Mouse (Mus musculus) gastrocnemius, postnatal 36 days (tissue): ENCODE results near the gene 2010003K11Rik. TPM values are rescaled to one million over a fixed set of nuclear protein-coding genes. Genes with fewer than 3 reads are reported as not detected.

ENCODE experiments used
- DNase-seq, 2 experiments: peaks; one replicate each; pipeline ENCODE4 v3.0.0; 2022
- intact Hi-C: fragments of 180-260 bp; cut with DNase I; formaldehyde crosslinking; loops from one replicate; pipeline ENCODE4 v1.15.1; 2025
- total RNA-seq, 2 experiments: library from RNA; stranded (reverse); gene quantifications; 2 replicates each; pipeline ENCODE4 v1.2.3; 2021

2010003K11Rik gene
- total RNA-seq, 2 experiments from 2014 or later = not detected

DNA sequence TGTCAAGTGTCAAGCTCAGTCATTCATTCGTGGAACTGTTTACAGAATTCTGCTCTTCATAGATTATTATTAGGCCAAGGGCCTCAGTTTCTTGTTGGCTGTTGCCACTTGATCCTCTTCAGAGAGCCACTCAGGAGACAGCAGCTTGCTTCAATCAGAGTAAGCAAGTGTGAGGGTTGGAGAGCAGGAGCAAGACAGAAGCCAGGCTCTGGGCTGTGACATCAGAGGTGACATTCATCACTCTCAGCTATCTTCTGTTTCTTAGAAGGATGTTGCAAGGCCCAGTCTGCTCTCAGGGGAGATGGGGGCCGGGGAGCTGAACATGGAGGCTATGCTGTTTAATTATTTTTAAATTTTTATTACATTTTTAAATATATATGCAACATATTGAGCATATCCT is 4.3 kb upstream of the 2010003K11Rik start:
- no peak for DNase-seq
- intact Hi-C loops = no loop called here

DNA sequence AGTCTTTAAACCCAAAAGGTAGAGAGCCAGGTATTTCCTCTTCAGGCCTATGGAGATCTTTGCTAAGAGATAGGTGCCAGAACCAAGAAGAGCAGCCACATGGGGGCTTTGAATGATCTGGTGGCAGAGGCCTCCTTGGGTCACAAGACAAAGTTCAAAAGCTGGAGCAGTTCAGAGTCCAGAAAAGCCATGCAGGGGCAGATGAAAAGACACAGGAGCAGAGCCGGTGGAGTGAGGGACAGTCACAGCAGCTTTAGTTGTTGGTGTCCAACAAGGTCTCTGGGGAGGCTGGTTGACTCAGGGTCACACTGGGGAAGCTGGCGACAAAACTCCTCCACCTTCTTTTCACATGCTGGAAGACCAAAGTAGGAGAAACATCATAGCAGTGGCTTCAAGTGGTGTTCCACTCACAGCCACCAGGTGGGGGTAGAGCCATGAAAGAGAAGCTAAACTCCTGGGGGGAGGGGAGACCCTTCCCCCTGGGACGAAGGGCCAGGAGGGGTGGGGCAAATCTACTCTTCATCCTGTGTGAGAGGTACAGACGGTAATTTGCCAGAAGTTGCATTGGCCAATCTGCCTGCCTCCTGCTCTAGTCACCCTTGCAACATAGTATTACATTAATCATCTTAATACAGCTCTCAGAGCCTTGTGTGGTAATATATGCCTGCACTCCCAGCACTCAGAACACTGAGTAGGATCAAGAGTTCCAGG is 965 bp downstream of the 2010003K11Rik start:
- intact Hi-C loops = loop anchor here (10.0 kb wide), 1 partner anchor 347 kb away; no protein-coding TSS in a partner anchor
- peak; percentile 52 to 54 for DNase-seq

DNA sequence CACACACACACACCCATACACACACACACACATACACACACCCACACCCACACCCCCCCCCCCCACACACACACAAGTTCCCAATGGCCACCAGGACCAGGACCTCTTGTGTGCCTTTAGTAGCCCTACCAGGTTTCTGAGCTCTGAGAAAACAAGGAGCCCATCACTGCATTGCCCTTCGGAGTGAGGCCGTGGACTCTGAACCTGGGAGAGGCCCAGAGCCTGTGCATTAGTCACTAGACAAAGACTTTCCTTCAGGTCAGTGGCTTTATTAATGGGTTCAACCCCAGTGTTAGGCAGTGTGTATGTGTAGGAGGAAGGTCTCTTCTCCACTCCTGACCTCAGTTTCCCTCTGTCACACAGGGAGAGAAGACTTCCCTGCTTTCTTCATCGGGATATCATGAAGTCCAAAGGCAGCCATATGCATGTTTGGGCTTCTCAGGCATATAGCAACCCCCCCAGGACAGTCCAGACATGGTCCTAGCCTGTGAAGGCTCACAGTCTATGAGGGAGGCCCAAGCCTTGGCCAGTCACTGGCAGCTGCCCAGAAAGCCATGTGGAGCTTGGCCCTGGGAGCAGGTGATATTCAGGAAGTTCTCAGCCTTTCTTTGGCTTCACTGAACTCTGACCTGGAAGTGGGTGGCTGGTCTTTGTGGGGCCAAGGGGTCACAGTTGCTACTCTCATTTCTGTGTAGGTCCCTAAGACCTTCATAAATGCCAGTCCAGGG is 1.7 kb downstream of the 2010003K11Rik start:
- intact Hi-C loops = loop anchor here (10.0 kb wide), 1 partner anchor 348 kb away; no protein-coding TSS in a partner anchor
- DNase-seq = no peak

DNA sequence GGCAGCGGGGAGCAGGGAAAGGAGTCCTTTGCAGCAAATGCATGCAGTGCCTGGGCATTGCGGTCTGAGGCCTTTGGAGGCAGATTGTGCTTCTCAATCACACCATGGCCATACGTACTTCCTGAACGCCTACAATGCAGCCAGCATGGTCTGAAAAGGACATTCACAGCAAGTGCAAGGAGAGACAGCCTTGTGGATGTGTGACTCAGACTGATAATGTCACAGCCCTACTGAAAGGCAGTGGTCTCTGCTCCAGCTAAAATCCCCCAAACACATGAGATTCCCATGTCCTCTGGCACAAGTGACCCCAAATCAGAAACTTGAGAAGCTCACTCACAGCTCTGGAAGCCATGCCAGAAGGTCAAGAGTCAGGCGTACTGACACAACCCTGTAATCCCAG is 2.6 kb downstream of the 2010003K11Rik start:
- DNase-seq = no peak
- intact Hi-C loops = loop anchor here (10.0 kb wide), 1 partner anchor 349 kb away; no protein-coding TSS in a partner anchor

DNA sequence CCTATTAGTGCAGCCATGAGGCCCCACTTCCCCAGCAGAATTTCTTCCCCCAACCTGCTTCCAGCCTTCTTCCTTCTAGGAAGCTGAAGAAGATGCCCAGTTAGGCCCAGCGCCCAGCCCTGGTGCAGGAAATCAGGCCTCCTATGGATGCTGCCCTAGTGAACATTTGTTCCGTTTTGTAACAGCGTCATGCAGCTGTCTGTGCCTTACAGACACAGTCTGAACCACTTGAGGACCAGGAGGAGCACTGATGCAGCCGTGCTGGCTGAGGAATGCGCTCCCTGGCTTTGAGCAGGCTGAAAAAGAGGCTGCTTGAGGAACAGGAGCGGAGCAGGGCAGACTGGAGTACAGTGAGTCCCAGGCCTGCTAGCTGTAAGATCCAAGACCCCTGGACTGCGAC is 3.7 kb downstream of the 2010003K11Rik start:
- intact Hi-C loops = loop anchor here (10.0 kb wide), 1 partner anchor 350 kb away; no protein-coding TSS in a partner anchor
- DNase-seq = no peak

DNA sequence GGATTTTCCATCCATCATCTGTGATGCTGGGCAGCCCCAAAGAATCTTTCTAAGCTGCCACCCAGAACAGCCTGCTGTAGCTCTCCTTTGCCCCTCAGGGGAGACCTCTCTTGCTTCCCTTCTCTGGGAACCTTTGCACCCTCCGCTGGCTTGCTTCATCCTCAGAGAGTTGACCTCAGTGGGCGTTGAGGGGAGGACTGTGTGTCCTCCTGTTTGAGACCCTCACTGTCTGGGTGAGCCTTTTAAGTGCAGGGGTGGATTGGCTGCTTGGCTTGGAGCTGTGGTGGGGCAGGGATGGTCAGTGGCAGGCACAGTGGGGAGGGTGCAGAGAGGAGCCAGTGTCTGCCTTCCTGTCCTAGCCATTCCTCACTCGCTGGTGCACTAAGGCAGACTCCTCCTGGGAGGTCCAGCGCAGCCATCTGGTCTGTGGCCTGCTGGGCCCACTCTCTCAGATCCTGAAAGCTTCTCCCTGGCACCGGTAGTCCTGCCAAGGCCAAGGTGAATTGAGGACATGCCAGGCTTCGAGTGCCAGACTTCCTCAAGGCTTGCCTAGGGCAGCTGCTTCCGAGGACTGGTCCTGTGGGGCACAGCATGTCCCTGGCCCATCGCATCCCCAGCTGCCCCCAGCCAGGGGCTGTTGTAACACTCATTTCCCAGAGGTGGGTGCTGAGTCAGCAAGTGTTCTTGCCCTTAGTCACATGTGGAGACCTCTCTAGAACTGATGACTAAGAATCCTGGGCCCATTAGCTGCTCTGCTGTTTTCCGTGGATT is 5.7 kb downstream of the 2010003K11Rik start:
- intact Hi-C loops = loop anchor here (10.0 kb wide), 1 partner anchor 352 kb away; no protein-coding TSS in a partner anchor
- DNase-seq = peak; percentile 60 to 79

DNA sequence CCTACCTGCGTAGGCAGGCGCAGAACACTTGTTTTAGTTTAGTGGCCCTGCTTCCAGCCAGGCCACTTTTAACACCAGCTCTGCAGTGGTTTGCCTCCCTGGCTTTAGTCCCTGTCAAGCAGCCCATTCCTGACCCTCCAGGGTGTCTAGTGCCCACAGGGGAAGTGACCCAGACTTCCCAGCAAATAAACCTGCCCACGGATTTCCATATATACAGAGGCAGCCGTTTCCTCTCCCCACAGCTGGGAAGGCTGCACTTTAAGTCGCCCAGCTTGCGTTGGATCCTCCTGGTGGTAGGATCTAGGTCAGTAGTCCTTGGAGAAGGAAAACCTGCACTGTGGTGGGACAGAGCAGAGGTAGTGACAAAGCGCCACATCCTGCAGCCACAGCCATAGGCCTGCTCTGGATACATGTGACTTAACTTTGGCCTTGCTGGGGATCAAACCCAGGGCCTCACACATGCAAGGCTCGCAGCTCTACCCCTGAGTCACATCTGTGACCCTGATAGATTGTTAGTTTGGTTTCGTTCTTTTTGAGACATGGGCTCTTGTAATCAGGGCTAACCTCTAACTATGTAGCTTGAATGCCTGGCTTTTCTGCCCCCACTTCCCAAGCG is 7.2 kb downstream of the 2010003K11Rik start:
- DNase-seq = no peak
- intact Hi-C loops = loop anchor here (10.0 kb wide), 1 partner anchor 354 kb away; no protein-coding TSS in a partner anchor

DNA sequence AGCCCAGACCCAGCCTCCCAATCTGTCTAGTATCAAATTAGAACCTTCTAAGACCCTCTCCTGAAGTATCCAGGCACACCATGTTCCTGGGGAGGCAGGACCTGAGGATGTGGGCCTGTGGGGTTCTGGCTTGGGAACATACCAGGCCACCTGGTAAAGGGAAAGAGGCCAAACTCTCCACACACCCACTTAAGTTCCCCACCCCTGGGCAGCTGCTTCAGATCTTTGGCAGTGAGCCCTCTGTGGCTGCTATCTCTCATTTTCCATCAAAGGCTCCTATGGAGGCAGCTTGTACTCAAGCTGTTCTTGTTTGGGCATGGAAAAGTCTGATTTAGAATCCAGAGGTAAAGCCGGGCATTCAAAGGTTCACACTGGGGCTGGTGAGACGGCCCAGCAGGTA is 10.5 kb downstream of the 2010003K11Rik start:
- intact Hi-C loops = no loop called here
- DNase-seq = no peak

DNA sequence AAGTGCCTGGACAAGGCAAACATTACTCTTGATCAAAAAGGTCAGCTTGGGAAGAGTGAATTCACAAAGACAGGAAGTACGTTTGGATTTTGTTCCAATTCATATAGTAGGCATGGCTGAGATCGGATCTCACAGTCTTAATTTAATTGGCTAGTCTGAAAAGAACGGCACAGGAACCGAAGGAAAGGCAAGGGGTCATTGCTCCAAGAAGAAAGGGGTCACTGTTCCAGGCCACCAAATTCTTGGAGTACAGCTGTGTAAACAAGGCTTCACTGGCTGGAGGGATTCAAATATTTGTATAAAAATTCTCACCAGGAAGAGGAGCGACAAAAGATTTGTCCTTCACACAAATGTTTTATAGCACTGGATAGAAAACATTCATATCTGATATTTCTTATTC is 13.4 kb downstream of the 2010003K11Rik start:
- intact Hi-C loops = no loop called here
- no peak for DNase-seq

DNA sequence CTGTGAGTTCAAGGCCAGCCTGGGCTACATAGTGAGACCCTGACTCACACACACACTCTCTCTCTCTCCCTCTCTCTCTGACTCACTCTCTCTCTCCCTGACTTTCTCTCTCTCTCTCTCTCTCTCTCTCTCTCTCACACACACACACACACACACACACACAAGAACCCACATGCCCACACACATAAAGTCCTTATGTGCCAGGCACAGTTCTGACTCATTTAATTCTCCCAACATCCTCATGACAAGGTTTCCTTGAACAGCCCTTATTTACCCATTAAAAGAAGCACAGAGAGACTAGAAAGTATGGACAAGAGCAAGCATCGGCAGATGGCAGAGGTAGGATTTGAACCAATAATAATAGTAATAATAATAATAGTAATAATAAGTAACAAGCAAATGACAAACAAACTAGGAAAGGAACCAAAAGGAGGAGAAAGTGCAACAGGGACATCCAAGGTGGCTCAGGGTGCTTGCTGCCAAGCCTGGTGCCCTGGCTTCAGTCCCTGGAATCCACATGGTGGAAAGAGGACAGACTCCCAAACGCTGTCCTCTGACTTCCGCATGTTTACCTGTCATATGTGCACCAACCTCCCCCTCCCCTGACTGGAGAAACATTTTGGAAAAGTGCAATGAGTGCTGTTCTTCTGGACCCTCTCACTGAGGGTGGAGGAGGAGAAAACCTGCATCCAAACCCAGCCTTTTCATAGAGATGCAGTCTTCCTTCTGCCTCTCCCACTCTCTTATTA is 16.1 kb downstream of the 2010003K11Rik start:
- DNase-seq = no peak
- intact Hi-C loops = no loop called here

DNA sequence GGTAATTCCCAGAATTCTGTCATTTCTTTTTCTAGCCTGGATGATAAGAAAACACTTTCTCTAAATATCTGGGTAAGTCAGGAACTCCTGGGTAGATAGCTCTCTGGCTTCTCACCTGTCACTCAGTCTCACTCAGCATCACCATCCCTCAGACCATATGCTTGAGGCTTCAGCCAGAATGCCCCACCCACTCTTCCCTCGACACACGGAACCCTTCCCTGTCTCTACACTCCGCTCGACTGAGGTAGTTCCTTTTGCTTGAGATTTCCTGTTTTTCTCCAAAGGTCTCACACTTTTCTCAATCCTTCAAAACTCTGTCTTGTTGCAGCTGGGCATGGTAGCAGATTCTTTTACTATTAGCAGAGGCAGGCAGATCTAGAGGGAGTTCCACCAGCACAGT is 17.1 kb downstream of the 2010003K11Rik start:
- intact Hi-C loops = no loop called here
- no peak for DNase-seq

DNA sequence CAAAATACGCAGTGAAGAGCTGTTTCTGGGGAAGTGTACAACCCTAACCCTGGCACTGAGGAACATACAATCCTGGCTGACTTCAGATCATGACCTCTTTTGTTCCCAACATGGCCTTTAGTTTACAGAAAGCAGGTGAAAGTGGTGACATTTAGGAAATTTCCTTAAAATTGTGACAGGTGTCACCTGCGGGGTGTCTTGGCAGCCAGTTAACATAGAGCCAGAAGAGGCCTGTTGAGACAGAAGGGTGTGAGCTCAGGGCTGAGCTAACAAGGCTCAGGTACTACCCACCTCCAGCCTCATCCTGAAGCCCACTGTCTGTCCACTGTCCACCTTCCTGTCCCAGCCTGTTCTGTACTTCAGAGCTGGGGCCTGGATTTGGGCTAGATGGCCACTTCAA is 18.3 kb downstream of the 2010003K11Rik start:
- intact Hi-C loops = no loop called here
- no peak for DNase-seq

DNA sequence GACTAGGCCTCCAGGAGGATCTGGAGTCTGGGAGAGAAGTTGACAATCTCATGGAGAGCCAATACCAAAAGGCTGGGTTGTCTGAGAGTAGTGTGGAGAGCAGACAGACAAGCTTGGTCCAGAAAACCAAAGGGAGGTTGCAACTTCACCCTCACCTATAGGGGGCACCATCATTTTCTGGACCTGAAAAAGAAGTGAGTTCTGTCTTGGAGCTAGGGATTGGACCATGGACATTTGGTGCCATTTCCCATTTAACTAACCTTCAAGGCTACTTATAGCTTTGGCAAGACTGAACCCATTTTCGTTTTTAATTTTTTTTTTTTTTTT is 20.2 kb downstream of the 2010003K11Rik start:
- DNase-seq = no peak
- intact Hi-C loops = no loop called here

DNA sequence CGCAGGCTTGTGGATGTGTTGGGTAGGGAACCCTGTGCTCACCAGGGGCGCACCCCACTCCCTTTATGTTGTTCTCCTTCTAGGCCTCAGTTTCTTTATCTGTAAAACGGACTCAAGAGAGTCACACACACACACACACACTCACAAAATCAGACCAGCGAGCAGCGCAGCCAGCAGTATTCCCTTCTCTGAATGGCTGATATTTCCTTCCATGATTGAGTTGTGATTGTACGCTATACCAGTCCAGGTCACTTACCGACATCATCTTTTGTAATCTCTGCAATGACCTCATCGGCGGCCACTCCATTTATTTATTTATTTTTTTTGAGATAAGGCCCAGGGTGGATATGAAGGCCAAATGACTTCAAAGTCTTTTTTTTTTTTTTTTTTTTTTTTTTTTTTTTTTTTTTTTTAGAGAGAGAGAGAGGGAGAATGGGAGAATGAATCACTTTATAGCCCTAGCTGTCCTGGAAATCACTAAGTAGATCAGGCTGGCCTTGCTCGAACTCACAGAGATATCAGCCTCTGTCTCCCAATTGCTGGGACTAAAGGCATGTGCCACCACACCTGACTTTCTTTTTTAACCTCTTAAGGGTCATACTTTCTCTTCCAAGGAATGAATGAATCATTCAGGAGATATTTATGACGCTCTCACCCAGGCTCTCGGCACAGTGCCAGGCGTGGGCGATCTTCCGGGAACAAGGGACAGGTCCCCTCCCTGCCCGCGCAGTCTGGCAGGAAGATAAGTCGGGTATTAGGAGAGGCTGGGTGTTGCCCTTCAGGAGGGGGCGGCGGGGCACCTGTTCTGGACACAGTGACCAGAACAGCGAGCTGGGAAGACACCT is 20.8 kb downstream of the 2010003K11Rik start, which contains the start of gene Syt12:
TSS of gene Syt12 (minus strand) at position 103 of the 845 bp plus-strand sequence.
- intact Hi-C loops = no loop called here
- no peak for DNase-seq

DNA sequence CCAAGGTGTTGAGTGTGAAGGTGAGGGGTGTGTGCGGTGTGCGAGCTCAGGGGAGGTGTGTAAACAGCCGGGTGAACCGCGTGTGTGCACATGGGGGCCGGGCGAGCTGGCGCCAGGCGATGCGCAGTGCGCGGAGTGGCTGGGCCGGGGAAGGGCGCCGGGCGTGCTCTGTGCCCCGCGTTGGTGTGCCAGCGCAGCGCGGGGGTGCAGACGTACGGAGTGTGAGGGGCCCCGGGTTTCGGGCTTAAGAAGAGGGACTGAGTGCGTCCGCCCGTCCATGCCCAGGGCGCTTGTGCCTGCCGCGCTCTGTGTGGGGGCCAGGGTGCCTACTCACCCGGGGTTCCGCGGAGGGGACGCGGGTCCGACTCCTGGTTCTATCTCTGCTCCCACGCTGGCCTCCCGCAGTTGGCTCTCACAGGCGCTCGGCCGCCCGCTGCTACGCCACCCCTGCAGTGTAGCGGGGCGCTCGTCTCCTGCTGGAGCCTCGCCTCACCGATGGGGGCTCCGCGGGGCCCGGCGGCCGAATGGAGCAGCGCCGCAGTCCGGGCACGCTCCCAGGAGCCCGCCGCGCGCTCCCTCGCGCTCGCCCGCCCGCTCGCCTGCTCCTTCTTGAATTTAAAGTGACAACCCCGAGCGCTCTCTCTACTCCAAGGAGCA is 21.7 kb downstream of the 2010003K11Rik start:
- DNase-seq = peak in 1 of 2 experiments; percentile 25
- intact Hi-C loops = no loop called here

DNA sequence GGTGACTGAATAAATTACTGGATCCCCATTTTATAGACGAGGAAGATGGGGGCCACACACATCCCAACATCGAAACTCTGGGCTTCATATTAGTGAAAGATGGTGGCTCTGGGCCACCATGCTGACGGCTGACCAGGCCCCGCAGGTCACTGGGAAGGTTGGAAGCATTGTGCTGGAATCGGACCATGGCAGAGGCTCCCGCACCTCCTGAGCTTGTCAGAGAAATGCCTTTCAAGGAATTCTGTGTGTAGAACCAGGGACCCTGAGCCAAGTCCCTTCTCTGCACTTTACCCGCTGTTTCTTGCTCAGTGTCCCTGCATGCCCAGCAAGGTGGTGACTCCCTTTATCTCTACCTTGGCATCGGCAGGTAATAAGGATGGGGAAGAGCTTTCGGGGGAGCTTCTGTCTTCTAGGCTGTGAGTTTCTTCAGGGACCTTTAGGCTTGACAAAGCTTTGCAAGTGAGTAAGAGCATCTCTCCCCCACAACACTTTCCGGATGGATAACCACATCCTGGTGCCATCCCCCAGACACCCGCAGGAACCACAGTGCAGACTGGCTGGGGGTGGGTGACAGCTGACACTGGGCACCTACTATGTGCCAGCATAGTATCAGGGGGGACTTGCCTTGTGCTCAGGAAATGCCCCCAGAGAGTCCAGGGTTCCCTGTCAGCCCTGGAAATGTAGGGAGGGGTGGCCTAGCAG is 23.0 kb downstream of the 2010003K11Rik start:
- no peak for DNase-seq
- intact Hi-C loops = no loop called here

DNA sequence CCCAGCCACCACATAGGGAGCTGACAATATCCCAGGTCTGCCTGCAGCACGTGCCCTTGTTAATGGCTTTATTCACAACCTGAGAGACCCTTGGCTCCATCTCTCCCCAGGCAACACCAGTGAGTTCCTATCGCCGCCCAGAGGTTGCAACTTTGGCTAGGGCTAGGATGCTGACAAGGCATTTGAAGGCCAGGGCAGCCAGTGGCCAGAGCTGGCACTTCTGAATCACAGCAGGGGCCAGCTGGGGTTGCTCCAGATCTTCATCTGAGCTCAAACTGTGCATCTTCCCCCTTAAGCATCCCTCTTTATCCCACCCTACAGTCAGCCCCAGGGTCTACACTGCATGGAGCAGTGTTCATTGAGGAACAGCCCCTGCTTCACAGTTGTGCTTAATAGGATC is 23.6 kb downstream of the 2010003K11Rik start:
- no peak for DNase-seq
- intact Hi-C loops = no loop called here

DNA sequence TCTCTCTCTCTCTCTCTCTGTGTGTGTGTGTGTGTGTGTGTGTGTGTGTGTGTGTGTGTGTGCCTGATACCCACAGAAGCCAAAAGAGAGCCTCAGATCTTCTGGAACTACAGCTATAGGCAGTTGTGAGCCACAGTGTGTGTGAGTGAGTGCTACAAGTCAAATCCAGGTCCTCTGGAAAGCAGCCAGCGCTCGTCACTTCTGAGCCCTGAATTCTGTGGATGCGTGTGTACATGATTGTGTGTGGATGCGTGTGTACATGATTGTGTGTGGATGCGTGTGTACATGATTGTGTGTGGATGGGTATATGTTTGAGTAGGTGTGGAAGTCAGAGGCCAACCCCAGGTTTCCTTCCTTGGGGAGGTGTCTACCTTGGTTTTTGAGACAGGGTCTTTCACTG is 24.8 kb downstream of the 2010003K11Rik start:
- no peak for DNase-seq
- intact Hi-C loops = no loop called here
